Mouse (Mus musculus) left cerebral cortex, adult 9 months (tissue): ENCODE results near the gene Tmem207.

ENCODE experiments used
- DNase-seq, 2 experiments: peaks; one replicate each; pipeline ENCODE4 v3.0.0; 2022; ENCODE audit warnings: low spot score in 2 of 2

Gene Tmem207

GRCm38 (mm10) chr16:26456182-26456581 is 70.4 kb downstream of the Tmem207 start:
- no peak for DNase-seq

GRCm38 (mm10) chr16:26454163-26454562 is 72.4 kb downstream of the Tmem207 start:
- no peak for DNase-seq
